Mouse (Mus musculus) ZHBTc4 (cell line): ENCODE measurements around the gene Gm10300.

Experiments
- DNase-seq: peaks from one replicate; pipeline ENCODE4 v3.0.0-alpha.2; 2011; ENCODE audit warnings: low read depth, low spot score

Gene Gm10300

DNA sequence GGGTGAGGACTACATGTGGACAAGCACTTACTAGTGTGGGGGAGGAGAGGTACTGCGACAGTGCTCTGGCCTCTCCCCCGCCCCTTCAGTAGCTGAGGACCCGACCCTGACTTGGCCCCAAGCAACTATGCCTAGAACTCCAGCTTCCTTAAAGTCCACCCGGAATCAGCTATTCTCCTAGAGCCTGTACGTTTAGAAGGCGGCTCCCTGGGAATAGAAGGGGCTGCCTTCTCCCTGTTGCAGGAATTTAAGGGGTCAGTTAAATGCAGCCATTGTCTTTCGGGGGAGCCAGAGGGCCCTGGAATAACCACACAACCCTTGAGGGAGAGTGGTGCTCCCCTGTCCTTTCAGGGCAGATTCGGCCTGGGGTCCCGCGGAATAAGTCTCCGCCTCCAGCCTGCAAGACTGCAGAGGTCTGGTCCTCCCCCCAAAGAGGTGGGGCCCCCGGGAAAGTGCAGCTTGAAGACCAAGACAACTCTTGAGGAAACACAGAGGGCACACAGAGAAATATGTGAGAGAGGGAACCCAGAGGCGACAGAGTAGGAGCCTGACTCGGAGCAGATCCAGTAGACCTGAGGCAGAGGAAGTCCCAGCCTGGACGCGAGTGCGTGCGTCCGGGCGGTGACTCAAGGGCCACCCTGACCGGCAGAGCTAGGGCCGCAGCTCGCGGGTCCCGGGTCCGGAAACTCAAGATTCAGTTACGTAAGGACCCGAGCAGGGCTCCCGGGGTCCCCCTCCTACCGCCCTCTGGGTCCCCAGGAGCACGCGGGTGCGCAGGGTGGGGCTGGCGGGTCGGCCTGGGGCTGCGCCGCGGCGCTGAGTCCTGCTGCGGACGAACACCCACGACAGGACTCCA lies at the start of gene Gm10300:
TSS of gene Gm10300 (plus strand) at position 621 of the 856 bp plus-strand sequence.
- peak; percentile 42 for DNase-seq

DNA sequence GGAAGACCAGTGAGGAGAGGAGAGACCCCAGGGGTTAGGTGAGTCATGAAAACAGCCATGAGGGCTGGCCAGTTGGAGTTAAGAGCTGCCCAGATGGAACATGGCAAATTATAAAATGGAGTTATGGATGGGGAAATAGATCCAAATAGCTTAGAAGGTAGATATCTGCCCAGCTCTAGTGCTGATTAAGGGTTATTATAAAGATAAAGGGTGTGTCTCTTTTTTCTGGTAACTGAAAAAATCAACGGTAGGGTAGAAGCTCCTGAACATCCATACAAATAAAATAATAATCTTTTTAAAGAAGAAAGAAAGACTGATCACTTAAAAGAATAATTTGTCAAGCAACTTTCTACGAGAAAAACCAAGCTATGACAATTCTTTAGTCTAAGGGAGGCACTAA lies 49.2 kb upstream of the Gm10300 start:
- DNase-seq: no peak

DNA sequence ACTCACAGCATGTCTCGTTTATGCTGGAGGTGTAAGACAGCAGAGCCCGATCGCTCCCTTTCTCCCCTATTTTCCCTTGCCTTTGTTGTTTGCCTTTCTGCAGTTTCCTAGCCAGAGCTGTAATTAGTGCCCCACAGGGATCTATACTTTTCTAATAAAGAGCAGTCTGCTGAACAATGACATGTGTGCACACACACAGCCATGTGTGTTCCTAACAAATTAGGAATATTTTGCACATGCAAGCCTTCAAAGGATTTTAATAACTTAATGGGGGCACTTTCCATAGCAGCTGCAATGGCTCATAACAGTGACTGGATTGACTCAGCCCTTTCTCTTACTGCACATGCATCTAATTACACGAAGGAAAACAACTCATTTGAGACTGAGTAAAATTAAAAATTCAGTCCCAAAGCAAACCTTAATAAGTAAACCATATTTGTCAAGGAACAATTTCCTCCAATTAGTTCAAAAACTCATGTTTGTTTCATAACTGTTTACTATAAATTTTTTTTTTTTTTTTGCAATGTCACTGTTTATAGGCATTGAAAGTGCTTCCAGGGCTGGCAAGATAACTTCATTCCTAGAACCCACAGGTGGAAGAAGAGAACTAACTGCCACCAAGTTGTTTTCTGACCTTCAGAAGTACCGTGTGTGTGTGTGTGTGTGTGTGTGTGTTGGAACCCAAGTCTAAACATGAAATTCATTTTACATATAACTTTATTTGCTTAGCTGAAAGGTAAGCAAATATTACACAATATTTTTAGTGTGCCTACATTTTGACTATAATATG lies 48.6 kb upstream of the Gm10300 start:
- DNase-seq: no peak

DNA sequence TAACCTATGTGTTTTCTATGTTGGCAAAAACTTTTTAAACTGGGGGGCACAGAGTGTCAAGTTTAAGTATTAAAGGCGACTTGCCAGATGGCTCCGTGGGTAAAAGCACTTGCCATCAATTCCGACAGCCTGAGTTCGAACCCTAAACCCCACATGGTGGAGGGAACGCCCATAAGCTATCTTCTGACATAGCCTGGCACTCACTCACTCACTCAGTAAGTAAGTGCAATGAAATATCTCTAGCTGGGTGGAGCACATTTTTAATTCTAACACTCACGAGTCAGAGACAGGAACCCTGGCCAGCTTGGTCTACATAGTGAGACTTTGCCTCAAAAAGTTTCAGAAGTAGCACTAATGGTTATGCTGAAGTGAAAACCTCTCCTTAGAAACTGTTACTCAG lies 47.3 kb upstream of the Gm10300 start:
- DNase-seq: no peak

DNA sequence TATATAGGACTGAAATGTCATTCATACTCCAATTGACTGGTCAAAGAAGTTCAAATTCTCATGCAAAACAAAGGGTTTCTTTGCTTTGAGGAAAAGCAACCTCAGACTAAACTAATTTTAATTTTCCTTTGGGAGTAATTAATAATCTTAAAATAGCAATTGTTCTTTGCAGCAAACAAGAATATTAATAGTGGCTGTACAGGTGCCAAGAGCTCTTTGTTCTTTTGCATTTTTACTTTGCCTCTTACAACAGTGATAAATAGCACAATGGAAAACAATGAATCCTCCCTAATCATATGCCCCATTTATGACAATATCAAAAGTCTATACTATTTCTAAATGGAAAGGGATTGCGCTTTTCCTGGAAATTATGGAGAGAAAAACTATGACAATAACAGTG lies 46.7 kb upstream of the Gm10300 start:
- DNase-seq: no peak

DNA sequence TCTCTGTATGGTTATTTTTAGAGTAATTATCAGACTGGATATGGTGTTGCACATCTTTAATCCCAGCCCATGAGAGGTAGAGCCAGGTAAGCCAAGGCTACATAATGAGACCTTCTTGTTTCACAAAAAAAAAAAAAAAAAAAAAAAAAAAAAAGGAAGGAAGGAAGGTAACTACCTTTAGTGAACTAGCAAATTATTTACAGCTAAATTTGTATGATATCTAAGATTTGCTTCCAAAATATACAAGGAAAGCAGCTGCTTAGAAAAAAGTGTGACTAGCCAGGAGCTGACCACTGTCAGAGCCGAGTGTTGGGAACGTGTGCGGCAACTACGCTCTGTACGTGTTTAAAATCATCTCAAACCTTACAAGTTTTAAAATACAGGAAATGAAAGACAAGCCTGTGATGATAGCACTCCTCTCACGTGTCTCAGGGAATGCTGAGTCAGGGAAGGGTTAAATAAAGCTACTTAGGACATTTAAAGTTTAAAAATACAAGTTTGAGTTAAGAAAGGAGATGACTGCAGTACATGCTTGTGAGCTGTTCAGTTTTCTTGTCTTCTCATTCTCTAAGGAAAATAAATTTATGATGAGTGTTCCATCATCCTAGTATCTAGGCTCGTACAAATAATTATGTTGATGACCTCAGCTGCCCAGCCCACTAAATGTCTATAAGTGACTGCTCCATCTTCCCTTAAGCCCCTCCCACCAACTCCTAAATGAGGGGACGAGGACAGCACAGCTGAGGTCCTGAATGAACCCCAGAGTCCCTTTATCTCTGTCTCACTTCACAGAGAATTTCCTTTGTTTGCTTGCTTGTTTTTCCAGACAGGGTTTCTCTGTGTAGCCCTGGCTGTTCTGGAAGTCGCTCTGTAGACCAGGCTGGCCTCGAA lies 44.4 kb upstream of the Gm10300 start:
- no peak for DNase-seq

DNA sequence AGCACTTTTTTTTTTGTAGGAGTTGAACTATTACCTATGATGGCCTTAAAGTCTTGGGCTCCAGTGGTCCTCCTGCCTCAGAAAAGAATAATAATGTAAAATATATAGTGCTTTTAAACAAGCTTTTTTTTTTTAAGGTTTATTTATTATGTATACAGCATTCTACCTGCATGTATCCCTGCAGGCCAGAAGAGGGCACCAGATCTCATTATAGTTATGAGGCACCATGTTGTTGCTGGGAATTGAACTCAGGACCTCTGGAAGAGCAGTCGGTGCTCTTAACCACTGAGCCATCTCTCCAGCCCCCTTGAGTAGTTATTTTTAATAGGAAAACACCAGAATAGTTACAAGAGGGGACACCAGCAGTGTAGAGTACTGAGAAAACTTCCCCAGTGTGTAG lies 41.3 kb upstream of the Gm10300 start:
- DNase-seq: peak; percentile 26

DNA sequence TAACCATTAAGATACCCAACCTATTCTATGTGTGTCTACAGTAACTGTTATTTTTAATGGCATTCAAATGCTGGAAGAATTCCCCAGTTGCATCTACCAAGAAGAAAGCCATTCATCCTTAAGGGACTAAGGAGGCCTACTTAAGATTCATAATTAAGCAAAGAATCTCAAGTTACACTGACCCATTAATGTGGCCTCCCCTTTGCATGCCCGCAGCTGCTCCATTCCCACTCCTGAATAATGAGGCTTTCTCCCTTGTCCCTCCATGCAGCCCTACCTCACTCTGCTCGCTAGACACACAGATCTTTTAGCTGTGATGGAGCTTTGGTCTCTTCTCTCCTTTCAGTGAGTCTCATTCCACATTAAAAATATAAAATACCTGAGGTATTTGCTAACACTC lies 40.3 kb upstream of the Gm10300 start:
- DNase-seq: no peak

DNA sequence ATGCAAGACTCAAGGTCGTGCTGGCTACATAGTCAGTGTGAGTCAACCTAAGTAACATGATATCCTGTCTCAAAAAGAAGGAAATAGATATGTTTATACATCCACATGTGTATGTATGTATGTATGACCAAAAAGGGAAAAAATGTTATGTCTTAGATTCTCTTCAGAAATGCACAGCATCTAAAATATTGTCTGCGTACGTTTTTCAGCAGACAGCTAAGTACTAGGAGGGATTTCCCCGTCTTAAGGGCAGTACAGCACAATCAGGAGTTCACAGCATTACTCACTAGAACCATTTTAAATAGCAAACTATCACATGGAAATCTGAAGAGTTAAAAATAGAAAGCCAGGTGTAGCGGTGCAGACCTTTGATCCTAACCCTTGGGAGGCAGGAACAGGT lies 37.4 kb upstream of the Gm10300 start:
- no peak for DNase-seq

DNA sequence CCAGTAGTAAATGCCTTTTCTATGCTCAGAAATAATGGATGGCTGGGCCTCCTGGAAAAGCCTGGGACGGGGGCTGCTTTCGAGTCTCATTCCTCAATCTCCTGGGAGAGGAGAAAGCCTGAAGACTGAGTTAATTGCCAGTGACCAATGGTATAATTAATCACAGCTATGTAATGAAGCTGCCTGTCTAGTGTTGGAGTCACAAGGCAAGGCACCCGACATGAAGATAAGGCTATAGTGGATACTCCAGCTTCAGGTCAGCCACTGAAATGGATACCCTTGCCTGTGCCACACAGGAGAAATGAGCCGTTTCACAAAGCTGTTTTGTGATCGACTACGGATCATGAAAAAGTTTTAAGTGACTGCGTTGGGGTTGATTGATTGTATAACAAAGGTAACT lies 36.5 kb upstream of the Gm10300 start:
- DNase-seq: no peak

DNA sequence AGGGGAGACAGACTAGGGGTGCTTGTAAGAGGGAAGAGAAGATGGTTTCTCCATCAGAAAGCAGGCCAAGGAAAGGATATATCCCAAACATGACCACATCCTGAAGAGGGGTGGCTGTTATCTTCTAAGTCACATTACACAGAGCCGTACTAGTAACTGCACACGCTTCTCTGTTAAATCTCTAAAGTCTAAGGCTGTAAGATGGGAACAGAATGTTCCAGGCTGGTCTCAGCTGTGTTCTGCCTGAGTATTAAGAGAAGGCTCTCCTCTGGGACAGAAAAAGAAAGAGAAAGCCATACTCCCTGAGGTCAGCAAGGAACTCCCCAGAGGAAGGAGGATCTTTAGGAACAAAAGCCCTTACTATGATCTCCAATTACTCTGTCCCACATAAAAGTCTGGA lies 35.7 kb upstream of the Gm10300 start:
- no peak for DNase-seq

DNA sequence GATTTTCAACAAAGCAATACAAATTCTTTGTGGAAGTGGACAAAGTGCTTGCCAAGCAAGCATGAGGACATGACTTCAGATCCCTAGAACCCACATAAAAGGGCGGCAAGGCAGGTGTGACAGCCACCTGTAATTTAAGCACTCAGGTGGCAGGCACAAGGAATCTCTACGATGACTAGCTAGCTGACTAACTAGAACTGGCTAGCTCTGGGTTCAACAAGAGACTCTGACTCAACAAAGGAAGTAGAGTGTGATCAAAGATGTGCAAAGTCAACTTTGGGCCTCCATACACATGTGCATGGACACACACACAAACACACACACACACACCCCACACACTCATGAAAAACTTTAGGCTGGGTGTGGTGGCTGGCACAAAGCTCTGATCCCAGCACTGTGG lies 35.0 kb upstream of the Gm10300 start:
- DNase-seq: no peak

DNA sequence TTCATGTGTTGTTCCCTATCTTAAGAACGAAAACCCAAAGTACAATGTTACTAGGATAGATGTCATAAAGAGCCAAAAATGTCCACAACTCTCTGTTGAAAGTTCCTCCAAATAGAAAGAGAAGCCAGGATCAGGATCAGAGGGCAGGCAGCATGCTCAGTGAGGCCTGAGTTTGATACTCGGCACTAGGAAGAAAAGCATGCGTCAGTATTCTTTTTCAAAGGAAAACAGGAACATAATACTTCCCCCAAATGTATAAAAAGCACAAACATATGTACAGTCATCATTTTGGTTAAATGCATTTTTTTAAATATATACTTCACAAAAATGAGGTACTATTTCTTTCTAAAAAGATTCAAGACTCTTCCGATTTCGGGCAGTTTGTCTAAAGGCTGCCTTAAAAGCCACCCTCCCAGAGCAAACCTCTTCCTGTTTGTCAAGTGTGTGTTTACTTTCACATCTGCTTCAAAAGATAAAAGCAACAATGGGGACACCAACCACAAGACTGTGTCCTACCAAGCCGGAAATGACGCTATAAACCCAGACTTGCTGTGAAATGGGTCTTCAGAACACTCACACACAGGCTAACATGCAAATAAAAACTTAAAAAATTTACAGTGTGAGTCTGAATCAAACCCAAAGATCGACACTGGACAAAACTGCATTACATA lies 34.4 kb upstream of the Gm10300 start:
- no peak for DNase-seq

DNA sequence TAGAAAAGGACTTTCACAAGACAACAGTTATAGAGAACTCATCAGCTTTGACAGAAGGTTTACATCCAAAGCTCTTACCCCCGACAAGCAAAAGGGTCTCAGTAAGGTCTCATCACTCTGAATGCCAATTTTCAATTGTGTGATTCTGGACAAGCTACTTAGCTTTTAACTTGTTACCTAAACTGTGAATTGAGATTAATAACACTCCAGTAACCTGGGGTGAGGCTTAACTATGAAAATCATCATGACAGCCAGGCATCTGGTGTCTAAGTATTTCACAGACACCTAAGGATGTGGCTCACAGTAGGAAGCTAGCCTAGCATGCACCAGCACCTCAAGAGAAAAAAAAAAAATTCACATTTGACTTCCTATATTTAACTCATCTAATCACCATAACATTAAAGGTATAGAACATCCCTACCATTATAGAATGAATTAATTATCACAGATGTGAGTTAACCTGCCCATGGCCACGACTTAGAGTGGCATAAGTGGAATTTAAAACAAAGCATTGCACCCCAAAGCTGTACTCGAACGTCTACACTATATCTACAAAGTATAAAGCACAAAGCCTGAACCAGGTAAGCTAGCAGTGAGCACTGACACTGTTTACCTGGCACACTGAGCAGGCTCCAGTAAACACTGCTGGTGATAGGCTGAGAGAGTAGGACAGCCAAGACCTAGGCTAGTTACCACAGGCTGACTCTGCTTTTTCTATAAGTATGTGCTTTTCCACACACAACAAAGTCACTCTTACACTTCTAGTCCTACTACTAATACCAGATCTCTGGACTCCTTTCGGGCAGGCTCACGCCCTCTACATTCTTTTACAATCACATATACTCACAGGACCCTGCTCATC lies 32.8 kb upstream of the Gm10300 start:
- no peak for DNase-seq

DNA sequence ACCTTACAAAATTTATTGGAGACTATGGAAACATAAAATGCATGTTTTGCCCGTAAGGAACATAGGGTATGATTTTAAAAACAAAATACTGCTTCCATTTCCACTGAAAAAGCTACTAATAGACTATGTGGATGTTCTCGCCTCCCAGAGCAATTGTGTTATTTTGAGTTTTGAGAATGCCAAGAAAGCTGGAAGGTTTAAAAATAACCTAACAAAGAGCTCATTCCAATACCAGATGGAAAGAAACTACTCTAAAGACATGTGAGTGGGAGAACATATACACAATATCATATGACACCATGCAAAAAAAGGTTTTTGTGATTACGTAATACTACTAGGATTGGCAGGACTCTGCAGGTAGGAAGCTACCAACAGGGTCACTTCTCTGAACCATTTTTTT lies 30.8 kb upstream of the Gm10300 start:
- DNase-seq: no peak

DNA sequence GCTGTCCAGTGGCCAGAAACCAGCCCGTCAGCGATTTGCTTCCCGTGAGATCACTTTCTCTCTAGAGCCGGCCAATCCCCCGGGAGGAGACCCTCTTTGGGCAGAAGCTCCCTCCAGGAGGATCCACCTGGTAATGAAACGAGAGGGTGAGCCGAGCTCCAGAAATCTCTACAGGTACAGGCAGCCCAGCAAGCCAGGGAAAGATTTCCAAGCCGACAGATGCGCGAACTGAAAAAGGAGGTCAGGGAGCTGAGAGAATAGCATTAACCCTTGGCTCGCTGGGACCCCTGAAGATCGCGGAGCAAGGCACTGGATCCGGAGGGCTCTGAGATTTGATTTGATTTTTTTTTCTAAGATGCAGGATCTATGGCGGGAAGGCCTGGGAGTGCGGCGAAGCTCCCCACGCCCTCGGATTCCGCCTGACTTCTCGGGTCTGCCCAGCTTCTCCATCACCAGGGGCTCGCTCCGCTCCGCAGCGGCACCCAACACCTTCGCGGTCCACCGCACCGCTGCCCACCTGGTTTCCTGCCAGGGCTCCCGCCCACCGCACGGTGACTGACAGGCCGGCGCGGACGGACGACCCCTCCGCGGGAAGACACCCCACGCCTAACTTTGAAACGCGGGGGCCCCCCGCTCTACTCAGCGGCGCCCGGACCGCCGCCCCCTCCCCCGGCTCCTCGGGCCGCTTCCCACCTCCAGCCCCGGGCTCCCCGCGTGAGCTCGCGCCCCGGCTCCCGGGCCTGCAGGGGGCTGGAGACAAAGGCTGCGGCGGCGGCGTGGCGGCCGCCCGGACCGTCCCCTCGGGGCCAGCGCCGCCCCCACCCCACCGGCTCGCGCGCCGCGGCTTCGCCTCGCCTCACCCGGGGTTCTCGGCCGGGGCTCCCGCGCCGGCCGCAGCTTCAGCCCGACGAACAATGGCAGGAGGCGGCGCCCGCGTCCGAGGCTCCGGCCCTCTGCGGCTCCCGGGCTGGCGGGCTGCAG lies 26.2 kb upstream of the Gm10300 start:
- peak; percentile 53 for DNase-seq

DNA sequence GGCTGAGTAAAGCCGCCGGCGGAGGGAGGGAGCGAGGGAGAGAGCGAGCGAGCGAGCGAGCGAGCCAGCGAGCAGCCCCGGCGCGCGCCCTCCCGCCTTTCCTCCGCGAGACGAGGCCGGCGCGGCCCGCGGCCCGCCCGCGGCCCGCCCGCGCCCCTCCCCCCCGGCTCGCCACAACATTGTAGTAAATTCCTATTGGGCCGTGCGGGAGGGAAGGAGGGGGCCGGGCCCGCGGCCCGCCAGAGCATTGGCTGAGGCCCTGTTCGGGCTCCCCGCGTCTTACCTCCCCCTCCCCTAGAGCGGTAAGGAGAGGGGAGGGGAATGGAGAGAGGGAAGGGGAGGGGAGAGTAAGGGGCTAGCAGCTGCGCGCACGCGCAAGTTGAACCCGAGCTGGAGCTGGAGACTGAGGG lies 25.5 kb upstream of the Gm10300 start:
- peak; percentile 98 for DNase-seq

DNA sequence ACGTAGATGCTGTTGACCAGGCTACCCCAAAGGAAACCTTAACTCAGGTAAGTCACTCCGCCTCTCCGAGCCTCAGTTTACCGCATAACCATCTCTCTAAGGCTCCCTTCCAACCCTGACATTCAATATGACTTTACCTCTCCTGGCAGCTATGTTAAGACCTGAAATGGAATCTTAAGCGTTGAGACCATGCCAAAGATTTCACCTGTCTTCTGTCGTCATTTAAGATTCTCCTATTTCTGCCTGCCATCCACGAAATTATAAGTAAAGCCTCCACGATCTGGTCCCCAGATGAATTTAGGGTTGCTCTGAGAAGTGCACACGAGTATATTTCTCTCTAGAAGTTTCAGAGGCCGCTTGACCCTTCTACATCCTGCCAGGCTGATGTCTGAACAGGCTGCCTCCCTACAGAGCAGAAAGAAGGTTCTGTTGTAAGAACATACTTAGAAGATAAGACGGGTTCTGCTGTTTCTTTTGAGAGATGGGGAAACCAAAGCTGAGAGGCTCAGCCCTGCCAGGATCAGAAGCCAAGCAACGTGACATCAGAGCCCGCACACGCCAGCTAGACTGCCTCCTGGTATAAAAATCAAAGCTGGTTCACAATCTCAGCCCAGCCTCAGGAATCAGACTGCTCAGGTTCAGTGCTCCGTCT lies 24.8 kb upstream of the Gm10300 start:
- DNase-seq: no peak
